Mouse (Mus musculus): Measurements from ENCODE around the gene Fntb. TPM values are rescaled to one million over a fixed set of nuclear protein-coding genes. Genes with fewer than 3 reads are reported as not detected.
A peak's percentile ranks its signal among the peaks of the same experiment; 100 is the strongest.
"Not testable (repeated sequence)": the region's sequence is repeated elsewhere in the genome, so short reads cannot be mapped to it uniquely, and the experiment has no call there.

The Fntb gene
- polyA plus RNA-seq, 1 experiment from 2014 or later, result 46.0 TPM

GRCm38 (mm10) chr12:76775132-76775531, 9.7 kb downstream of the Fntb start:
- Histone ChIP-seq H3K36me3 (no peaks in the 10 kb centered on the region), H3K9ac (no peak overlapping the region), H3K27me3 (no peaks in the 10 kb centered on the region), H3K9me3 (no peaks in the 10 kb centered on the region), H3K27ac (replicated peaks) (no peak overlapping the region), H3K4me3 (no peak overlapping the region), H3K4me2 (no peak overlapping the region), H3K4me1 (replicated peaks) (no peaks in the 10 kb centered on the region)
- 63% methylated on average over 4 of the region's 4 CpGs for WGBS
- ATAC-seq (ENCODE audit: low FRiP score, low read depth), result no peak

GRCm38 (mm10) chr12:76776898-76777297, 11.5 kb downstream of the Fntb start:
- Histone ChIP-seq H3K4me3 (no peak overlapping the region), H3K4me2 (no peak overlapping the region), H3K9ac (no peak overlapping the region), H3K27me3 (no peaks in the 10 kb centered on the region), H3K27ac (replicated peaks) (no peak overlapping the region), H3K36me3 (no peaks in the 10 kb centered on the region), H3K4me1 (replicated peaks) (no peaks in the 10 kb centered on the region), H3K9me3 (no peaks in the 10 kb centered on the region)
- no peak for ATAC-seq (ENCODE audit: low FRiP score, low read depth)
- WGBS, result 94% methylated on average over 5 of the region's 5 CpGs

GRCm38 (mm10) chr12:76777845-76778244, 12.5 kb downstream of the Fntb start:
- ATAC-seq (ENCODE audit: low FRiP score, low read depth), result no peak
- H3K9me3 ChIP-seq, result no peaks in the 10 kb centered on the region
- H3K27ac ChIP-seq (replicated peaks), result no peak overlapping the region
- H3K9ac ChIP-seq, result no peak overlapping the region
- no peaks in the 10 kb centered on the region for H3K27me3 ChIP-seq
- no peaks in the 10 kb centered on the region for H3K36me3 ChIP-seq
- no peak overlapping the region for H3K4me3 ChIP-seq
- H3K4me2 ChIP-seq, result no peak overlapping the region
- no peaks in the 10 kb centered on the region for H3K4me1 ChIP-seq (replicated peaks)

- Histone ChIP-seq H3K4me3 (no peak overlapping the region), H3K9me3 (no peaks in the 10 kb centered on the region)
- 85% methylated on average over 10 of the region's 10 CpGs for WGBS
Observed at GRCm38 (mm10) chr12:76778305-76779083, 13.1 kb downstream of the Fntb start.

GRCm38 (mm10) chr12:76779951-76780350, 14.6 kb downstream of the Fntb start:
- Histone ChIP-seq H3K4me2 (no peak overlapping the region), H3K27ac (replicated peaks) (no peak overlapping the region), H3K4me1 (replicated peaks) (no peaks in the 10 kb centered on the region), H3K9ac (no peak overlapping the region), H3K36me3 (no peaks in the 10 kb centered on the region), H3K27me3 (no peaks in the 10 kb centered on the region), H3K9me3 (no peaks in the 10 kb centered on the region), H3K4me3 (no peak overlapping the region)
- ATAC-seq (ENCODE audit: low FRiP score, low read depth), result no peak
- WGBS, result 73% methylated on average over 5 of the region's 5 CpGs

More at GRCm38 (mm10) chr12:76778305-76779083, 13.1 kb downstream of the Fntb start:
- ATAC-seq (ENCODE audit: low FRiP score, low read depth), result no peak
- Histone ChIP-seq H3K4me2 (no peak overlapping the region), H3K4me1 (replicated peaks) (no peaks in the 10 kb centered on the region), H3K27me3 (no peaks in the 10 kb centered on the region), H3K36me3 (no peaks in the 10 kb centered on the region), H3K9ac (no peak overlapping the region), H3K27ac (replicated peaks) (no peak overlapping the region)

DNA sequence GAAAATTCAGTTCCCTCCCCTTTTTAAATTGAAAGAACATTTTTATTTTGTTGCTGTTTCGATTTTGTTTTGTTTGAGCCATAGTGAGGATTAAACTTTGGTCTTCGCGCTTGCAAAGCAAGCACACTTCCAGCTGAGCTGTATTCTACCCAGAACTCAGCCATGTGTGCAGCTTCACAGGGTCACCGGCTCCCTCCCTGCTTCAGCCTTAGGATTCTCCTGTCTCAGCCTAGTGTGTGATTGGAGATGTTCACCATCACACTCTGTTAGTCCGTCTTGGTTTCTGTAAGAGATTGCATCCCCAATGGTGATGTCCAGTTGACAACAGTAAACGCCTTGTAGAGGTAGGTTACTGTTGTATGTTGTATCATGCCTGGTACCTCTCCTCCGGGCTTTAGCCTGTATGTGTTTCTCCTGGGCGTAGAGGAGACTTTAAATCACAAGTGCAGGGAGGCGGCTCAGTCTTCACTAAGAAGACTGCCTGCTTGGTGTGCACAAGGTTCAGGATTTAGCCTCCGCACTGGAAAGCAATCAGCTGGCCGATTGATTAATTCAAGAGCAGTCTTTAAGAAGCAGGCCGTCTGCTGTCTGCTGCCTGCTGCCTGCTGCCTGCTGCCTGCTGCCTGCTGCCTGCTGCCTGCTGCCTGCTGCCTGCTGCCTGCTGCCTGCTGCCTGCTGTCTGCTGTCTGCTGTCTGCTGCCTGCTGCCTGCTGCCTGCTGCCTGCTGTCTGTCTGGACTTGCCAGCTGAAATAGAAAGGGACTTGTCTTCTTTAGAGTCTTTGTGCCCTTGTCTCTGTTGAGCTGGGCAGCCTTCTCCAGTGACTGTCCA, 15.5 kb downstream of the Fntb start:
- Histone ChIP-seq H3K27ac (replicated peaks) (peak overlapping the region; percentile 39), H3K9ac (no peak overlapping the region), H3K9me3 (no peaks in the 10 kb centered on the region), H3K36me3 (no peaks in the 10 kb centered on the region), H3K4me2 (no peak overlapping the region), H3K4me3 (no peak overlapping the region), H3K27me3 (no peaks in the 10 kb centered on the region), H3K4me1 (replicated peaks) (no peaks in the 10 kb centered on the region)
- no peak for ATAC-seq (ENCODE audit: low FRiP score, low read depth)
- WGBS, result 65% methylated on average over 12 of the region's 12 CpGs

- Histone ChIP-seq H3K4me1 (replicated peaks) (no peaks in the 10 kb centered on the region), H3K27me3 (no peaks in the 10 kb centered on the region), H3K27ac (replicated peaks) (no peak overlapping the region), H3K9me3 (no peaks in the 10 kb centered on the region), H3K4me2 (no peak overlapping the region), H3K4me3 (no peak overlapping the region), H3K9ac (no peak overlapping the region), H3K36me3 (no peaks in the 10 kb centered on the region)
- WGBS, result 69% methylated on average over 10 of the region's 10 CpGs
- no peak for ATAC-seq (ENCODE audit: low FRiP score, low read depth)
Observed at GRCm38 (mm10) chr12:76784056-76784619, 18.7 kb downstream of the Fntb start.

DNA sequence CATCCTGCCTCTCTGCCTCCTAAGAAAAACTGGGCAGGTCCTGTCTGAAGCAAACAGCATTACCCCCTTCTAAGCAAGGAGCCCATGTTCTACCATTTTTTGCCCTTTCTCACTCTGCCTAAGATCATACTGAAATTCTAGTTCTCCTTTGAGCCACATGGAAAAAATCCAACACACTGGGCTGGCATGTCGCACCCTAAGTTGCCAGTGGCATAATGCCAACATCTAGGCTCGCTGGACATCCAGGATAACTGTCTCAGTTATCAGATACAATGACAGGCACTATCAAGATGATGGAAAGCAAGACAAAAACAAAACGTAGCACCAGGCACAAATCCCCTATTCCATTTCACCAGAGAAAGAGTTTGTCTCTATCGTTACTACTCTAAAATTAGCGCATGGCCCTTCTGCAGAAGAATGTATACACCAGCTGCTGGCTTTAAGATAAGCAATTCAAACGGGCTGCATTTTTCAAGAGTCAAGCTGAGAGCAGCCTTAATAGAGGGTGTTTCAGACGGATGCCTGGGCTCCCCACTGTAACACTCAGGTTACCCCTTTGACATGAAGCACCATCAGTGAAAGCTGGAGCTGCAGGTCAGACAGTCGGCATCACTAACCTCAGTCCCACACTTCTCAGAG, 25.2 kb downstream of the Fntb start:
- Histone ChIP-seq H3K27me3 (no peaks in the 10 kb centered on the region), H3K27ac (replicated peaks) (no peak overlapping the region), H3K4me3 (no peak overlapping the region), H3K4me1 (replicated peaks) (0 out of 2 replicates have a peak, but pooled peaks cover 4% of the 10 kb centered on the region), H3K4me2 (no peak overlapping the region), H3K9me3 (no peaks in the 10 kb centered on the region), H3K36me3 (no peaks in the 10 kb centered on the region), H3K9ac (no peak overlapping the region)
- WGBS, result 49% methylated on average over 8 of the region's 8 CpGs
- ATAC-seq (ENCODE audit: low FRiP score, low read depth), result no peak

DNA sequence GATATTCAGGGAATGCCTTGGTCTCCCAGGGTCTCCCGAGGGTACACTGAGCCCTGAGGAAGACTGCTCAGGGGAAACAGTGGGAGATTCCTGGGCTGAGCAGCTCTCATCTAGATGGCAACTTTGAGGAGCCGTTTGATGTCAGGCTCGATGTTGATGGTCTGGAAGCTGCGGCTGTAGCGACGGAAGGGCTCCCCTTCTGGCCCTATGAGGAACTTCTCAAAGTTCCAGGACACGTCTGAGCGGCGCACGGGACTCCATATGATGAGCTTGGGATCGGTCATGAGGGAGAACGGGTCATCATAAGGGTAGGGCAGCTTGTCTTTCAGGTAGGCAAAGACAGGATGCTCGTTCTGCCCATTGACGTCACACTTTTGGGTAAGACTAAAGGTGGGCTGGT, 27.2 kb downstream of the Fntb start:
- H3K9ac ChIP-seq; H3K27ac ChIP-seq (replicated peaks); ATAC-seq (ENCODE audit: low FRiP score, low read depth); H3K4me3 ChIP-seq; H3K27me3 ChIP-seq; H3K4me1 ChIP-seq (replicated peaks); H3K9me3 ChIP-seq; H3K36me3 ChIP-seq; H3K4me2 ChIP-seq: not testable (repeated sequence)
- 51% methylated on average over 14 of the region's 14 CpGs for whole genome bisulfite sequencing

GRCm38 (mm10) chr12:76795350-76795749, 30.0 kb downstream of the Fntb start, which contains the start of gene Gpx2:
Gene Gpx2, minus strand, starts transcription at chr12:76795554.
- Histone ChIP-seq H3K4me2 (no peak within 1 kb of the TSS), H3K36me3 (peaks cover 13% of the 10 kb centered on the region; the same call in 1 of the 2 replicates), H3K9ac (no peak within 1 kb of the TSS), H3K9me3 (no peaks in the 10 kb centered on the region), H3K4me3 (no peak within 1 kb of the TSS), H3K4me1 (replicated peaks) (0 out of 2 replicates have a peak, but pooled peaks cover 4% of the 10 kb centered on the region), H3K27ac (replicated peaks) (no peak within 1 kb of the TSS), H3K27me3 (no peaks in the 10 kb centered on the region)
- ATAC-seq (ENCODE audit: low FRiP score, low read depth), result no peak
- WGBS, result 79% methylated on average over 5 of the region's 5 CpGs

GRCm38 (mm10) chr12:76796938-76797539, 31.6 kb downstream of the Fntb start:
- ATAC-seq (ENCODE audit: low FRiP score, low read depth), result no peak
- Histone ChIP-seq H3K4me3 (no peak overlapping the region), H3K9me3 (no peaks in the 10 kb centered on the region), H3K9ac (no peak overlapping the region), H3K36me3 (peaks cover 13% of the 10 kb centered on the region; the same call in 1 of the 2 replicates), H3K27ac (replicated peaks) (no peak overlapping the region), H3K27me3 (no peaks in the 10 kb centered on the region), H3K4me1 (replicated peaks) (no peaks in the 10 kb centered on the region), H3K4me2 (no peak overlapping the region)
- 92% methylated on average over 7 of the region's 7 CpGs for WGBS

Measured in hindbrain, embryonic 15.5 days (tissue).